Mouse (Mus musculus): Measurements from ENCODE around the gene Dcbld2.

DNA sequence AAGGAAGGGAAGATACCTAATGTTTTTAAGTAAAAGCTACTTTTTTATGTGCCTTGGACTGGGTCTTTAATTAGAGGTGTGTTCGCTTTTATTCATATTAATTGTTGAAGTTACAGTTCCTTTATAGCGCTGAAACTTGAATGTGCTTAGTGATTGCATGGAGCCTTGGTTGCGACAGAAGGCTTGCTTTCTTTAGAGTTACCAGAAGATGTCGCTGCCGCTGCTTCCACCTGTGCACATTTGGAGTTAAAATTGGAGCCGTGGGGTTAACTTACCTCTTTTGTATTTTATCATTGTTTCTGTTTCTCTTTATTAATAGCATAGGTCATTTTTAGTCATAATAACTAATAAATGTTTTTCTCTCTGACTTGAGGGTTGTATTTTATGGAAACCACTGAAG, 36.5 kb downstream of the Dcbld2 start:
- TF ChIP-seq CTCF (IDR thresholded peaks at IDR 0.05; ENCODE audit: low read depth) = peak; percentile 72
- no peak for TF ChIP-seq EP300 (IDR thresholded peaks at IDR 0.05; ENCODE audit: low read depth)

Measured in liver, embryonic 14.5 days (tissue).